Mouse (Mus musculus) B cell, adult 2 months (primary cell): ENCODE results near the gene Ttc30a2.
"Not testable (repeated sequence)": the region's sequence is repeated elsewhere in the genome, so short reads cannot be mapped to it uniquely, and the experiment has no call there.

ENCODE experiments used
- DNase-seq, 2 experiments: peaks; one replicate each; pipeline ENCODE4 v3.0.0; 2022

The Ttc30a2 gene

GRCm38 (mm10) chr2:75980933-75981439, 3.0 kb upstream of the Ttc30a2 start:
- not testable (repeated sequence) for DNase-seq

- DNase-seq = not testable (repeated sequence)
Measured at GRCm38 (mm10) chr2:75976070-75976469, 1.9 kb downstream of the Ttc30a2 start.

- no peak for DNase-seq
Measured at GRCm38 (mm10) chr2:75974131-75974530, 3.8 kb downstream of the Ttc30a2 start.

GRCm38 (mm10) chr2:75964972-75965371, 13.0 kb downstream of the Ttc30a2 start:
- peak; percentile 62 to 68 for DNase-seq

DNA sequence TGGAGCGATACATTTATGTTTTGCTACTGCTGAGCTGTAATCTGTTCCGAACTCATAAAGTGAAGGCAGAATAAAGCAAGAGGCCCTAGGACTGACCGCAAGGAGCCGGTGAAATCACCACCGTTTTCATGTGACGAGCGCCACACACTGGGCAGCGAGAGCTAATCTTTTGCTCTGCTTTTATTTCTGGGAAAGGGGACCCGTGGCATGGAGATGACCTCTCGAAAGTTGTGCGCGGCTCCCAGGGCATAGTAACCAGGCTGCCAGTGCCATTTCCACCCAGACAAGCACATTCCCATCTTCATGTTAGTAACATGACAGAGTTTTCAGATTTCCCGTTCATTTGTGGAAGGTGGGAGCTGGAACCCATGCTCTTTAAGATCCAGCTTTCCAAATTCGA, 13.5 kb downstream of the Ttc30a2 start:
- peak; percentile 36 to 37 for DNase-seq

DNA sequence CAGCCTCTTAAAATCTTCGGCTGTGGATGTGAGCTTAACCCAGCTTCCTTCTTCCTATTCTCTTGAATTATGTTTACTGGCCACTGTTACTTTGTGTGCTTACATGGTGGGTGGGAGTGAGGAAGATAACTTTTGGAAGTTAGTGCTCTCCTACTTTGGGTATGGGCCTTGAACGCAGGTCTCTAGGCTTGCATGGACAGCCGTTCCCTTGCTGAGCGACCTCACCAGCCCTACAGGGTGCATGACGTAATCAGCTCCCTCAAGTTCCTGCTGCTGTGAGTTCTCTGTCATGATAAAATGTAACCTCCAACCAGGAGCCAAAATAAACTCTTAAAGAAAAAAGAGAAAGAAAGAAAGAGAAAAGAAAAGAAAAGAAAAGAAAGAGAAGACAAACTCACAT, 13.9 kb downstream of the Ttc30a2 start:
- DNase-seq = no peak

DNA sequence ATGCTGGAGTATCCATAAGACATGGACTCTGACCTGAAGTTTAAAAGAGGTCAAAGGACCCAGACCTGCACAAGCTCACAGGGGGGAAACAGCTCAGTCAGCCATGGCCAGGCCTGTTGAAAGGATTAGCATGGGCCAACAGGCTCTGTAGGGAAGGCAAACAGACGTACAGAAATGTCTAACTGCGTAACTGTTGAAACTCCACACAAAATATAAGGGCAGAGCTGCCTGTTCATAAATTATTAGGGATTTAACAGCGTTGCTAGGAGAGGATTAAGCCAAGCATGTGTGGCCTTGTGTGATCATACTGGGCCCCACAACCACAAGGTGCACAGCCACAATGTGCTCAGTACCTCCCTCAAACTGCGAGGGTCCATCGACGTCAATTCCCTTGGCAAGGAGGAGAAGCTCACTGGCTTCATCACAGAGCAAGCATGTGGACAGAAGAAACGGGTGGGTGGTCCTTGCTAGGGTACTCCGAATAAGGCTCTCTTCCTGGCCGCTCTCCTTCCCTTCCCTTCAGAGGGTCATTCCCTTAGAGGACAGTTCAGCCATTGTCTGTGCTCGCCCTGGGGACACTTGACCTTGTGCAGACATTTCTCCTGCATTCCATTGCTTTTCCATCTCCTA, 14.6 kb downstream of the Ttc30a2 start:
- DNase-seq = no peak

- DNase-seq = no peak
Measured at GRCm38 (mm10) chr2:75960366-75961330, 17.3 kb downstream of the Ttc30a2 start.

GRCm38 (mm10) chr2:75959850-75960365, 18.1 kb downstream of the Ttc30a2 start:
- DNase-seq = no peak

GRCm38 (mm10) chr2:75959183-75959849, 18.7 kb downstream of the Ttc30a2 start:
- DNase-seq = no peak

DNA sequence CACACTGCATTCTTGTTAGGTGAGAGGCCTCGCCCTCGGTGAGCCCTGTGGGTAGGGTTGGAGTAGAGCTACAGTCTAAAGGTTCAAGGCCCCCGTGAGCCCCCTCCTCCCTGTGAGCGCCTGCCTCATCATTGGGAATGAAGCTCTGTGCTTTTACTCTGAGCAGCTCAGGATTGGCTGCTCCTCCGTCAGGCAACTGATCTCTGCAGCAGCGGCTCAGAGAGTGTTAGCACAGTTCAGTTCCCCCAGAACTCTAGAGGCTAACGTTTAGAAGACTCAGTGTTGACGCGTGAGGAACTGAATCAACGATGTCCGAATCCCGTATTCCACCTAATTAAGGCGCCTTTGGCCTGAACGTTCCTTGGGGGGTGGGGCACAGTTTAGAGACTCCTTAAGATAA, 22.3 kb downstream of the Ttc30a2 start:
- DNase-seq = no peak

DNA sequence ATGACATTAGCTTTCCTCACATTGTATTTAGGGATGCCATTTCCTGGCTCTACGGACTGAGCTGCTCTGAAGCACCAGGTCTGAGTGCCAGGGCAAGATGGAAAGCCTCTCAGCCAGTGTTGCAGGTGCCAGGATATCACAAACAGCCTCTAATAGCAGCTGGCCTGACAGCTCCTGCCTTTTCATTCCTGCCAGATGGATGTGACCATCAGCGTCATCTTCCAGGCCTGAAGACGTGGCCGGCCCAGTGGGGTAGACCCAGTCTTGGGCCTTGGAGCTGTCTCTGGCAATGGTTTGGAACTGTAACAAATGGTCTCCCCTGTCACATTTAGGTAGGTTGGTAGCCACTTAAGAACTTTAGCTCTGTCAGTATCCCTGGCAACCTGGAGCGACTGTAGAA, 24.6 kb downstream of the Ttc30a2 start:
- no peak for DNase-seq

DNA sequence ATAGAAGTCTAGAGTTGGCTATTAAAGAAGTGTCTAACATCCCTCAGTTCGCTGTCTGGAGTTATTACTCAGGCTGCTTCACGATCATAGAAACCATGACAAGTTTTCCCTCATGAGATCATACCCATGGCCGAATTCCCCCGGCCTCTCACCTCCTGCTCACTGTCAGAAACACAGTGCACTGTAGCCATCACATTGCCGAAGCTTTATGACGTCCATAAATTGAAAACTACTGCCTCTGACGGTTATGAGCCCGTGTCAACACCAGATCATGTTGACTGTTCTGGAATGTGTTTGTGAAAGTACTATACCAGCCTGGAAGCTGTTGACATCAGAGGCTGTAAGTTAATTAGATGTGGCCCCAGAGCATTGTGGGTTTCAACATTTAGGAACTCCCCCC, 27.3 kb downstream of the Ttc30a2 start:
- no peak for DNase-seq

DNA sequence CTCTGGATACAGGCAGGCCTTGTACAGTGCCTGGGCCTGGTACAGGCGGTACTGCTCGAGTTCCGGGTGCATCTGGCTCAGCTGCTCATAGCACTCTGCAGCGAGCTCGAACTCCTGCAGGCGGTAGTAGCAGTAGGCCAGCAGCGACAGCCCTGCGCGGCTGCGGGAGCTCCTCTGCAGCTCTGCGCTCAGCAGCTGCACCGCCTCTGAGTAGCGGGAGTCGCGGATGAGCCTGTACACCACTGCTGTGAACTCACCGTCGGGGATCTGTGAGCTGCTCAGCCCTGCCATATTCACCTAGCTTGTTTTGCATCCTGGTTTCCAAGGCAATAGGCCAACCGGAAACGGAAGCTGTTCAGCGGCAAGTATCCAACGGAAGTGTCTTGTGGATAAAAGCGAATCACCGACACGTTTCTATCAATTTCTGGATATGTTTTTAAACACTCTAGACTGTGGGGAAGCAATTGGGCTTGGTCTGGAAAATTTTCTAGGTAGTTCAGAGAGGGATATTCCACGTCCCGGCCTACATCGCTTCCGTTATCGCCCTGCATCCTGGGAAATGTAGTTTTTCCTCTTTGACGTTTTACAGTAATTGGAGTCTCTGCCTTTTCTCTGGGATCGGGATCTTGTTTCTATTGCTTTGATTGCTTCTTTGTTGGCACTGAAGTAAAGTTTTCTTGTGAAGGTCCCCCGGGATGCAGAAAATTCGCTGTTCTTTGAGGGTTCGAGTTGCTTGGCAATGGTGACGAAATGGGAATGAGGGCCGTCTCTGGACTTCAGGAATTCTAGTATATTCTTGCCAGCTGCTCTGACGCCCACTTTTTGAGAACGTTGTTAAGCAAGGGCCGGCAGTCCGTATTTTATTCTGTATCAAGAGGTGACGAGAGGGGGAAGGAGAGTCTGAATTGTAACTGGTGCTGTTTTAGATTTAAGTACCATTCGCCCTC, 39.6 kb downstream of the Ttc30a2 start, which contains the start of gene Ttc30b:
Ttc30b (minus strand) TSS at position 469 of the 947 bp plus-strand sequence.
- DNase-seq = peak; percentile 85 to 87

DNA sequence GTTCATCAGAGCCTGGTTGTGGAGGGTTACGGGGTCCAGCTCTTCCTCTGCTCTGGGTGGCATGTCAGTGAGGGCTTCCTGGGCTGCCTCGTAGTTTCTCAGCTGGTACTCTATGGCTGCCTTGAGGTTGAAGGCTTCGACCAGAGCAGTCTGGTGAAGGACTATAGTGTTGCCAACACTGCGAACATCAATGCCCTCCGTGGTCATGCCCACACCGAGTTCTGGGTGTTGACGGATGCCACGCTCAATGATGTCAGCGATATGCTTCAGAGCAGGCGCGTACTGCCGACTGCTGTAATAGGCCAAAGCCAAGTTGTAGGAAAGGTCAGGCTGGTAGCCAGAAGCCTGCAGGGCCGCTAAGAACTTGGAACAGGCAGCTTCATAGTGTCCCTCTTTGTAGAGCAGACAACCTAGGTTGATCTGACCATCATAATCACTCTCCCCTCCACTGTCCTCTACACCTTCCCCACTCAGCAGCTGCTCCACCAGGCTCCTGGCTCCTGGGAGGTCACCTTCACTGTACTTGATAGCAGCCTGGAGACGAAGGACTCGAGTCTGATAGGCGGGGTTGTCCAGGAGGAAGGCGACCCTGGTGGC, 40.4 kb downstream of the Ttc30a2 start:
- DNase-seq = not testable (repeated sequence)

DNA sequence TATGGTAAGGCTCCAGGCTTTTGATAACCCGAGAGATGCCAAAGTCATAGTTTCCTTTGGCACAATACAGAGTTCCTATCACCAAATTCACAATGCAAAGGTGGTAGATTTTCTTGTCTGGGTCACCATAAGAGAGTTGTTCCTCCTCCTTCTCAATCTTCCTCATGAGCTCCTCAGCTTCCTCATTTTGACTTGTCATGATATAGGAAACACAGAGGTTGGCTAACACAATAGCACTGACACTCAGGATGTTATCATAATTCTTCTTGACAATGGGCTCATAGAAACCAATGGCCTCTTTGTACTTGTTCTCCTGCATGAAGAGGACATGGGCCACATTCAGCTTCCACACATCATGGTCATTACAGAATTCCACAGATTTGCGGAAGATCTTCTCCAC, 41.3 kb downstream of the Ttc30a2 start:
- not testable (repeated sequence) for DNase-seq

DNA sequence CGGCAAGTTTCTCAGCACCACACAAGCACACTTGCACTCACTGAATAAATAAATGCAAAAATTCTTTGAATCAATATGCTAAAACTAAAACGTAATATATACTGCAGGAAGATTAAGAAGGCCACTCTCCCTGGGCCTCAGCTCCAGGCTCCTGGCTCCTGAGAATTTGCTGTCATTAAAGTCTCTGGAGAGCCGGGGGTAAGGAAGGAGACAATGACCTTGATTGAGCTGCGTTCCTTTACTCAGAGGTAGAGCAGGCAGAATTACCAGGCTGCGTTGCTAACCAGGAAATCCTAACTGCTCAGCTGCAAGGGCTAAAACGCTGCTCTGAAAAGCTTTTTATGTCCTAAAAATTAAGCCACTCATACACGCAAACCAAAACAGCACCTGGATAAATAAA, 44.4 kb downstream of the Ttc30a2 start:
- no peak for DNase-seq

DNA sequence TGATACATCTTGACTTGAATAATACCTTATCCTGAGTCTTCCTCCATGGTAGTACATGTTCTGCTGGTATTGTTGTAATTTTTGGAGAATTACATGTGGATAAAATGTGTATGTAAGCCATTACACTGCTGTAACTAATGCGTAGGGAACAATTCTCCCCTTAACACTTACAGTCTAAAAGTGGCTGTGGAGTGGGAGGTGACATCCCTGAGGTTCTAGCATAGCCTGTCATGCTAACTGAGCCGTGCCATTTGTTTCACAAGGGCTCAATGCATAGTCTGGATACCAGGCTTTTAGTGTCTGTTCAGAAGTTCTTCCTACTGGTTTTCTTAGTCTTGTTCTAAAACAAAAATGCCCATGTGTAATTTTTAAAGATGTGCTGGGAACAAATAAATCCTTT, 47.0 kb downstream of the Ttc30a2 start:
- no peak for DNase-seq

DNA sequence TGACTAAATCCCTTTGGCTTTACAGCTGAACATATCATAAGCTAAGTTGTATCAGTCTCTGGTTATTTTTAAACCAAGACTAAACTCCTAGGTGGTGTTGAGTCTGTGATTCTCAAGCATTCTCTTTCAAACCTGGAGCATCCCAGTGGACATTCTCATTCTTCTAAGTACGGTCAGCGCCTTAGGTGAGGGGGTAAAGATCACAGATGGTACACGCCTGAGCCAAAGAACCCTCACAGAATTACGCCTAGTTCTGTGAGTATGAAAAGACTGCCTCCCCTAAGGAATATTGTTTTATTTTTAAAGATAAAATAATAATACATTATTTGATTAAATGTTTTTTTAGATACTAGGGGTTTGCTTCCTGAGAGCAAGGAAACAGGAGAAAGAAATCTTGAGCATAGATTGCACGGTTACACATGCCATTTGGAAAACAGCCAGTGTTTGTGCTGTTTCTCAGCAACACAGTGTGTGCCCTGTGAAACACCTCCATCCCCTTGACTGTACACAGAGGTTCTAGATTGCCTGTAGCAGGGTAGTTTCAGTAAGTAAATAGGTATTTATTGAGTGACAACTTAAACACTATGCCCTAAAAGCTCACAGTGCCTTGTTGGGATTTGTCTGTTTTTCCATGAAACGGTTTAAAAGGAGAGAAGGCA, 48.1 kb downstream of the Ttc30a2 start:
- DNase-seq = no peak

GRCm38 (mm10) chr2:75929141-75929540, 48.8 kb downstream of the Ttc30a2 start:
- DNase-seq = no peak

DNA sequence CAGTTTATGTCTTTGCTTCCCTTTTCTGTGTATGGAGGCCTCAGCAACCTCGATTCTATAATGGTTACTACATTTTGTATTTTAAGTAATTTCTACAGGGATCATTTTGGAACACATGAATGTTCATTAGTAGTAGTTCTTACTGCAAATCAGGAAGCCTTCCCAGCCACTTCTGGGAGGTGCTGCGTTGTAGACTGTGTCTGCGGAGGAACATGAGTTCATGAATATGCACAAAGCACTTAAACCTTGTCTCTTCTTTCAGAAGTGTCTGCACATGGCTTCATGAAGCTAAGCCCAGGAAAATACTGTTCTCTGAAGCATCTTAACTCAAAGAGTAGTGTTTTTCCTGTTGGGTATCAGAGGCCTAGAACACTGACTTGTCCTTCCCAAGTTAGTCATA, 50.0 kb downstream of the Ttc30a2 start:
- DNase-seq = no peak
